Mouse (Mus musculus) megakaryocyte, embryonic 14.5 days (primary cell): ENCODE measurements around the gene Rps28.

ENCODE experiments used
- FLI1 ChIP-seq: IDR thresholded peaks from 2 replicates; pipeline ENCODE4 v1.6.1; 2012; ENCODE audit warnings: low read length, inconsistent platforms, mixed read lengths
- GATA1 ChIP-seq: IDR thresholded peaks from 3 replicates; pipeline ENCODE4 v1.6.1; 2012; ENCODE audit warnings: mixed read lengths, low read length, inconsistent platforms, borderline replicate concordance

GRCm38 (mm10) chr17:33848139-33848538, 23.8 kb upstream of the Rps28 start:
- TF ChIP-seq GATA1 (no peak), FLI1 (no peak)
